Mouse (Mus musculus): ENCODE results near the gene Selenow. TPM values are rescaled to one million over a fixed set of nuclear protein-coding genes. Genes with fewer than 3 reads are reported as not detected.

The Selenow gene
- polyA plus RNA-seq (2015; fragmentation: Nextera tagmentation; extraction: Ambion mirVana) = 1,000 and 1,017 TPM in 2 replicates

DNA sequence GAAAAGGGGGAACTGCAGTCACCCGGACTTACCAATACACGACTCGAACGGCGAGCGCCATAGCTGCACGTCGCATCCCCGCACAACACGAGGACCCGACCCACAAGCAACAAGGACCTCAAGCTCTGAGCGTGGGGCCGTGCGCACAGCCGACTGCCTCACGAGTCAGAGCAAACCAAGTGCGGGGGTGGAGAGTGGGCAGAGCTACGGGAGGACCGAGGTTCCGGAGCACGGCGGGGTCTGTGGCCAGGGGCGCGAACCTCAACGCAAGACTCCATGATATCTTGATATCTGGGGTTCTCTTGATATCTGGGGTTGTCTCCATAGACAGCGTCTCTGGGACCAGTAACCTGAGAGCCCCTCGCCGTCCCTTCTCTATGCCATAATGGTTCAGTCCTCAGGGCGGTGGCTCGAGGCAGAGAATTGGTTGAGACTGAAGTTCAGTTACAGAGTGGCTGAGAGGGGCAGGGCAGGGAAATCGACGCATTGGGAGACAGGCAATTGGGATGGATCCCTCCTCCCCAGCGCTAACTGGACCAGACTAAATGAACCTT, at the start of gene Selenow:
Gene Selenow, minus strand, starts transcription at position 183 of the 554 bp plus-strand sequence.

DNA sequence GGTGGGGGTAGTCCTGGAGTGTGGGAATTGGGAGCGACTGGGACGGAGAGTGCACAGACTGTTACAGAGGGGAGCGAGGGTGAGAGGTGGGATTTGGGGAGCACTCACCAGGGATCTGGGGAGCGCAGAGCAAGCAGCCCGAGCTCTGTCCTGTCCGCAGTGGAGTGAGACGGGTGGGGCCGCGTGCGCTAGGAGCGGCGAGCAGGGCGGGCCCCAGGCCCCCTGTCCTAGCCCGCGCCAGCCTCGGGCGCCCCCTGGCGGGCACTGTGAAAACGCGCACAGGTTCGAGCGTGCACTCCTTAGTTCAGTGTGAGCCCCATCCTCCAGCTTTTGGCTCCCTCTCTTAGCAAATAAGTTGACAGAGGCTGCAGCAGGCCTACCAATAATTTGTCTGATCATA, 45.1 kb upstream of the Selenow start, which contains the start of gene Ehd2:
Gene Ehd2, minus strand, starts transcription at position 256 of the 400 bp plus-strand sequence.

DNA sequence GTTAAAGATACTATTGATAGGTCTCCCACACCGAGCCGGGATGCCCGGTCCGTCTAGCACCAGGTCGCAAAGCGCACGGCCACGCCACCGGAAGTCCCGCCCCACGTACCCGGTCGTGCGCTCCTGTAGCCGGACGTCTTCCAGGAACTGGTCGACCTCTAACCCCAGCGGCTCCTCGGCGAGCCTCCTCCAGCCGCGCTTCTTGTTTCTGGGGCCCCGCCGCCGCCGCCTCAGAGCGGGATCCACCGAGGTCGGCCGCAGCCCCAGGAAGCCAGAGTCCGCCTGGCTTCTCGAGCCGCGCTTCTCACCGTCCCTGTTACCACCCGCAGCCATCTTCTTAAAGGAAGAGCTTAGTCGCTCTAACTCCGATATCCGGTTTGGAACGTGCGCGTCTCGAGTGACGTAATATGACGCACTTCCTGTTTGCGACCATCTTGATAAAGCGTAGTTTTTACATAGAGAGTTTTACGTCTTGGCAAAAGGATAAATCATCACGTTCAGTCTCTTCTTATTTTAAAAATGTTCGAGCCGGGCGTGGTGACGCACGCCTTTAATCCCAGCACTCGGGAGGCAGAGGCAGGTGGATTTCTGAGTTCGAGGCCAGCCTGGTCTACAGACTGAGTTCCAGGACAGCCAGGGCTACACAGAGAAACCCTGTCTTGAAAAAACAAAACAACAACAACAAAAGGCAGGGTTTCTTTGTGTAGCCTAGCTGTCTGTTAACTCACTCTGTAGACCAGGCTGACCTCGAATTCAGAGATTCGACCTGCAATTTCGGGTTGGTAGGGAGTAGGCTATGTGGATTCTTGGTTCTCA, 23.7 kb upstream of the Selenow start, which contains the start of gene Nop53:
Gene Nop53, minus strand, starts transcription at position 354 of the 816 bp plus-strand sequence.

DNA sequence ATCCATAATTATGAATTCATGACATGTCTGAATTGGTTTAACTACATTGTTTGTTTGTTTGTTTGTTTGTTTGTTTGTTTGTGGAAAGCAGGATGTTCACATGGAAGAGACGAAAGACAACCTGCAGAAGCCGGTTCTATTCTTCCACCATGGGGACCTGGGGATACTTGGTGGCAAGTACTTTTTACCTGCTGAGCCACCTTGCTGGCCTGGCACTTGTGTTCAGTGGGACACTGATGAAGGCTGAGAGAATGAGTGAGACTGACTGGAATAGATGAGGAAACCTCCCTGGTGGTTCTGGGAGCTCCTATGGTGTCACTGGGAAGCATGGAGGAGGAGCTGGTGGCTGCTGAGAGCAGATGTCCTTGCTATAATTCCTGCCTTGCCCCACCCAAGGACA, 39.9 kb downstream of the Selenow start, which contains the start of gene Crxos:
Gene Crxos, plus strand, starts transcription at position 301 of the 400 bp plus-strand sequence.

DNA sequence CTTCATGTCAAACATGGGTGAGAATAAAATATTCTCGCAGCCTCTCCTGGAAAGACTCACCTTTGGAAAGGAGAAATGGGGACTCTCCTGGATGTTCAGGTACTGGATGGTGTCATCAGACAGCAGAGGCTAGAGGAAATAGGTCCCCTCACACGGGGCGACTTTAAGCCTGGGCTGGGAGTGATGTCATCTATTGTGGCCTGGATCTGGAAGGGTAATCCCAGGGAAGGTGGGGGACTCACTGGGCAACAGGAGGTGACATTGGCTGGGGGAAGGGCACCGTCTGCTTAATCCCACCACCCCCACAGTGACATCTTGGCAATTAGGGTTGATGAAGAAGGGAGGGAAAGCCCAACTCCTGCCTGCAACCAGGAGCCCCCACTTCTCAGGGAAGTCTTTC, 42.4 kb downstream of the Selenow start, which contains the start of gene Crx:
Gene Crx, minus strand, starts transcription at position 213 of the 400 bp plus-strand sequence.

Other genes with a start within 250 kb of the Selenow start
- not detected in 2 replicates for gene Obox5, start 172.3 kb downstream of the Selenow start, polyA plus RNA-seq (2015; fragmentation: Nextera tagmentation; extraction: Ambion mirVana)
- not detected in 2 replicates for gene Obox6, start 82.7 kb downstream of the Selenow start, polyA plus RNA-seq (2015; fragmentation: Nextera tagmentation; extraction: Ambion mirVana)
- gene Crx, start 42.4 kb downstream of the Selenow start, polyA plus RNA-seq (2015; fragmentation: Nextera tagmentation; extraction: Ambion mirVana) = not detected in 2 replicates
- not detected in 2 replicates for gene Crxos, start 39.8 kb downstream of the Selenow start, polyA plus RNA-seq (2015; fragmentation: Nextera tagmentation; extraction: Ambion mirVana)
- 158 and 170 TPM in 2 replicates for gene Nop53, start 23.7 kb upstream of the Selenow start, polyA plus RNA-seq (2015; fragmentation: Nextera tagmentation; extraction: Ambion mirVana)
- 66.9 and 87.8 TPM in 2 replicates for gene Ehd2, start 45.2 kb upstream of the Selenow start, polyA plus RNA-seq (2015; fragmentation: Nextera tagmentation; extraction: Ambion mirVana)
- gene Bicra, start 125.5 kb upstream of the Selenow start, polyA plus RNA-seq (2015; fragmentation: Nextera tagmentation; extraction: Ambion mirVana) = 3.2 TPM in 2 replicates
- not detected in 2 replicates for gene Zfp541, start 139.4 kb upstream of the Selenow start, polyA plus RNA-seq (2015; fragmentation: Nextera tagmentation; extraction: Ambion mirVana)
- gene Napa, start 176.1 kb upstream of the Selenow start, polyA plus RNA-seq (2015; fragmentation: Nextera tagmentation; extraction: Ambion mirVana) = 183 and 189 TPM in 2 replicates
- gene Kptn, start 197.5 kb upstream of the Selenow start, polyA plus RNA-seq (2015; fragmentation: Nextera tagmentation; extraction: Ambion mirVana) = 12.5 and 12.6 TPM in 2 replicates
- 0.04 and 0.06 TPM in 2 replicates for gene Slc8a2, start 207.4 kb upstream of the Selenow start, polyA plus RNA-seq (2015; fragmentation: Nextera tagmentation; extraction: Ambion mirVana)